Mouse (Mus musculus): ENCODE results near the gene Olfr1315-ps1. TPM values are rescaled to one million over a fixed set of nuclear protein-coding genes. Genes with fewer than 3 reads are reported as not detected.

The Olfr1315-ps1 gene
- not detected in 2 replicates for polyA plus RNA-seq (2016; fragmentation: Nextera tagmentation; extraction: Ambion mirVana)

DNA sequence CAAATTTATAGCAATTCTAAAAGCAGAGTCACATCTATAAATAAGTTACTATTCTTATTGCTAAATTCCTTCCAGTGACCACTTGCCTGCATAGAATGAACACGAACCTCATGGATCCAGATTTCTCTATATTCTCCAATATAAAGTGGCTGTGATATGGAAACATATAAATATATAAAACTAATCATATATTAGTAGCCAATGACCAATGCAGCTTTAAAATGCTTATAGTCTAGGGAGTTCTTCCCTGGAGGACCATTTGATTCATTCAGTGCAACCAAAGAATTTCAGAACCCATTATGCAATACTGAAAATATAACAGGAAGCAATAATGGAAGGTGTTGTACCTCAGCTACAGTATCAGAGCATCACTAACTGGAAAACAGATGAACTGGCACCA lies at the start of gene Olfr1315-ps1:
Gene Olfr1315-ps1 (minus strand): TSS at position 101 of the 400 bp plus-strand sequence.
- Histone ChIP-seq H3K27ac (no peak within 1 kb of the TSS), H3K9me3 (replicated peaks) (no peaks in the 10 kb centered on the region), H3K4me1 (no peaks in the 10 kb centered on the region), H3K27me3 (ENCODE audit: low read depth, poor library complexity, severe bottlenecking) (no peaks in the 10 kb centered on the region), H3K4me3 (no peak within 1 kb of the TSS), H3K36me3 (no peaks in the 10 kb centered on the region)
- WGBS = 84% methylated on average over 1 of the region's 1 CpGs
- no peak for DNase-seq (ENCODE audit: low spot score)

- H3K9me3 ChIP-seq (replicated peaks) = no peaks in the 10 kb centered on the region
- H3K27me3 ChIP-seq (ENCODE audit: low read depth, poor library complexity, severe bottlenecking) = no peaks in the 10 kb centered on the region
- H3K4me3 ChIP-seq = no peak within 1 kb of the TSS
- H3K27ac ChIP-seq = no peak within 1 kb of the TSS
- H3K36me3 ChIP-seq = no peaks in the 10 kb centered on the region
- no peaks in the 10 kb centered on the region for H3K4me1 ChIP-seq
- no peak for DNase-seq (ENCODE audit: low spot score)
These were observed 38.7 kb upstream of the Olfr1315-ps1 start, which contains the start of gene Olfr1318 for GRCm38 (mm10) chr2:112153898-112154297. TSS of gene Olfr1318 (plus strand) at chr2:112154198.

DNA sequence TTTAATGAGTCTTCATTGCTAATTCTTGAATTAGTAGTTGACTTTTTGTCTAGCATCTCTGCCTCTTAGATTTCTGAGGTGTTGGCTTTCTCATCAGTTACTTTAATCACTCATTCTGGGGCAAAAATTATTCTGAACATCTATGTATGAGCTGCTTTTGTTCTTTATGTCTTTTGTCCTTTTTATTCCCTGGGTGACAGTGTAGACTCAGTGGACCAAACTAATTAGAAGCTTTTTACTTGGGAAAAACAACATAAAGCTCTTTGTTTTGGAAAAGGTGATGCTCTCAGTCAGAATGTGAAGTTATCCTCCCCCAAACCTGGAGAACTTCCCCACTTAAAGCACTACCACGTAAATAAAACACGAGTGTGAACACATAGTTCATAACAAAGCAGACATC lies 24.8 kb upstream of the Olfr1315-ps1 start, which contains the start of gene Olfr1317:
Gene Olfr1317 (plus strand): TSS at position 301 of the 400 bp plus-strand sequence.
- no peak within 1 kb of the TSS for H3K4me3 ChIP-seq

GRCm38 (mm10) chr2:112134877-112135276 lies 19.6 kb upstream of the Olfr1315-ps1 start, which contains the start of gene Olfr1316:
TSS of gene Olfr1316 (minus strand) at chr2:112134977.
- no peaks in the 10 kb centered on the region for H3K4me1 ChIP-seq
- H3K4me3 ChIP-seq = no peak within 1 kb of the TSS
- H3K27ac ChIP-seq = no peak within 1 kb of the TSS
- 94% methylated on average over 2 of the region's 2 CpGs for WGBS
- no peaks in the 10 kb centered on the region for H3K27me3 ChIP-seq (ENCODE audit: low read depth, poor library complexity, severe bottlenecking)
- no peak for DNase-seq (ENCODE audit: low spot score)
- H3K9me3 ChIP-seq (replicated peaks) = no peaks in the 10 kb centered on the region
- no peaks in the 10 kb centered on the region for H3K36me3 ChIP-seq

More for the DNA sequence above, 24.8 kb upstream of the Olfr1315-ps1 start, which contains the start of gene Olfr1317:
- no peaks in the 10 kb centered on the region for H3K4me1 ChIP-seq
- H3K9me3 ChIP-seq (replicated peaks) = no peaks in the 10 kb centered on the region
- 88% methylated on average over 2 of the region's 2 CpGs for WGBS
- H3K27ac ChIP-seq = no peak within 1 kb of the TSS
- DNase-seq (ENCODE audit: low spot score) = no peak
- no peaks in the 10 kb centered on the region for H3K27me3 ChIP-seq (ENCODE audit: low read depth, poor library complexity, severe bottlenecking)
- H3K36me3 ChIP-seq = no peaks in the 10 kb centered on the region

DNA sequence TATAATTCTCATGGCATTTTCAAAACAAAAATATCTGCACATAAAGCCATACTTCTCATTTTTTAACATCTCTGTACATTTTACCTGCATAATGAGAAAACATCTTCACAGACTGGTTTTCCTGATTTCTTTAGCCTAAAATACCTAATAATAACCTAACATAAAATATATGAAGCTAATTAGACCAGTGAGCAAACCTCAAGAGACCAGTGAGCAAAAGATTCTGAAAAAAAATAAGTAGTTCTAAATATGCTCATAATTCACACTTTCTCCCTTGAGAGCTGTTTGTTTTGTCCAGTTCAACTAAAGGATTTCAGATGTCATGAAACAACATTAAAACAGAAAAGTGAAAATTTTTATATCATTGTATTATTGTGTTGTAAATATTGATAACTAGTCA lies 18.6 kb downstream of the Olfr1315-ps1 start, which contains the start of gene Olfr1314:
Gene Olfr1314 (minus strand): TSS at position 101 of the 400 bp plus-strand sequence.
- Histone ChIP-seq H3K36me3 (no peaks in the 10 kb centered on the region), H3K4me1 (no peaks in the 10 kb centered on the region), H3K27ac (no peak within 1 kb of the TSS), H3K27me3 (ENCODE audit: low read depth, poor library complexity, severe bottlenecking) (no peaks in the 10 kb centered on the region), H3K4me3 (no peak within 1 kb of the TSS), H3K9me3 (replicated peaks) (no peaks in the 10 kb centered on the region)
- no peak for DNase-seq (ENCODE audit: low spot score)

GRCm38 (mm10) chr2:112077743-112078142 lies 37.5 kb downstream of the Olfr1315-ps1 start, which contains the start of gene Olfr1313:
TSS of gene Olfr1313 (minus strand) at chr2:112077843.
- H3K27ac ChIP-seq = no peak within 1 kb of the TSS
- DNase-seq (ENCODE audit: low spot score) = no peak
- no peaks in the 10 kb centered on the region for H3K4me1 ChIP-seq
- no peaks in the 10 kb centered on the region for H3K27me3 ChIP-seq (ENCODE audit: low read depth, poor library complexity, severe bottlenecking)
- H3K4me3 ChIP-seq = no peak within 1 kb of the TSS
- H3K36me3 ChIP-seq = no peaks in the 10 kb centered on the region
- H3K9me3 ChIP-seq (replicated peaks) = no peaks in the 10 kb centered on the region

Other genes starting within 250 kb of the Olfr1315-ps1 start
- not detected in 2 replicates for gene Olfr1305, start 238.3 kb downstream of the Olfr1315-ps1 start, polyA plus RNA-seq (2016; fragmentation: Nextera tagmentation; extraction: Ambion mirVana)
- not detected in 2 replicates for gene Olfr1306, start 199.2 kb downstream of the Olfr1315-ps1 start, polyA plus RNA-seq (2016; fragmentation: Nextera tagmentation; extraction: Ambion mirVana)
- not detected in 2 replicates for gene Olfr1307, start 166.0 kb downstream of the Olfr1315-ps1 start, polyA plus RNA-seq (2016; fragmentation: Nextera tagmentation; extraction: Ambion mirVana)
- not detected in 2 replicates for gene Olfr1308, start 150.5 kb downstream of the Olfr1315-ps1 start, polyA plus RNA-seq (2016; fragmentation: Nextera tagmentation; extraction: Ambion mirVana)
- not detected in 2 replicates for gene Olfr1309, start 125.2 kb downstream of the Olfr1315-ps1 start, polyA plus RNA-seq (2016; fragmentation: Nextera tagmentation; extraction: Ambion mirVana)
- gene Olfr1310, start 102.7 kb downstream of the Olfr1315-ps1 start, polyA plus RNA-seq (2016; fragmentation: Nextera tagmentation; extraction: Ambion mirVana) = not detected in 2 replicates
- not detected in 2 replicates for gene Olfr1311, start 91.0 kb downstream of the Olfr1315-ps1 start, polyA plus RNA-seq (2016; fragmentation: Nextera tagmentation; extraction: Ambion mirVana)
- not detected in 2 replicates for gene Olfr1312, start 65.2 kb downstream of the Olfr1315-ps1 start, polyA plus RNA-seq (2016; fragmentation: Nextera tagmentation; extraction: Ambion mirVana)
- not detected in 2 replicates for gene Olfr1313, start 37.6 kb downstream of the Olfr1315-ps1 start, polyA plus RNA-seq (2016; fragmentation: Nextera tagmentation; extraction: Ambion mirVana)
- gene Olfr1314, start 18.7 kb downstream of the Olfr1315-ps1 start, polyA plus RNA-seq (2016; fragmentation: Nextera tagmentation; extraction: Ambion mirVana) = not detected in 2 replicates
- gene Olfr1316, start 19.5 kb upstream of the Olfr1315-ps1 start, polyA plus RNA-seq (2016; fragmentation: Nextera tagmentation; extraction: Ambion mirVana) = not detected in 2 replicates
- gene Olfr1317, start 24.9 kb upstream of the Olfr1315-ps1 start, polyA plus RNA-seq (2016; fragmentation: Nextera tagmentation; extraction: Ambion mirVana) = not detected in 2 replicates
- not detected in 2 replicates for gene Olfr1318, start 38.8 kb upstream of the Olfr1315-ps1 start, polyA plus RNA-seq (2016; fragmentation: Nextera tagmentation; extraction: Ambion mirVana)
- 15.0 and 18.0 TPM in 2 replicates for gene Lpcat4, start 124.0 kb upstream of the Olfr1315-ps1 start, polyA plus RNA-seq (2016; fragmentation: Nextera tagmentation; extraction: Ambion mirVana)
- gene Nutm1, start 143.9 kb upstream of the Olfr1315-ps1 start, polyA plus RNA-seq (2016; fragmentation: Nextera tagmentation; extraction: Ambion mirVana) = 0.04 and 0.10 TPM in 2 replicates
- 188 and 253 TPM in 2 replicates for gene Nop10, start 146.5 kb upstream of the Olfr1315-ps1 start, polyA plus RNA-seq (2016; fragmentation: Nextera tagmentation; extraction: Ambion mirVana)
- 5.0 and 7.4 TPM in 2 replicates for gene Slc12a6, start 150.4 kb upstream of the Olfr1315-ps1 start, polyA plus RNA-seq (2016; fragmentation: Nextera tagmentation; extraction: Ambion mirVana)
- gene Gm21985, start 150.9 kb upstream of the Olfr1315-ps1 start, polyA plus RNA-seq (2016; fragmentation: Nextera tagmentation; extraction: Ambion mirVana) = not detected in 2 replicates